Mouse (Mus musculus): Measurements from ENCODE around the gene Heyl.

DNA sequence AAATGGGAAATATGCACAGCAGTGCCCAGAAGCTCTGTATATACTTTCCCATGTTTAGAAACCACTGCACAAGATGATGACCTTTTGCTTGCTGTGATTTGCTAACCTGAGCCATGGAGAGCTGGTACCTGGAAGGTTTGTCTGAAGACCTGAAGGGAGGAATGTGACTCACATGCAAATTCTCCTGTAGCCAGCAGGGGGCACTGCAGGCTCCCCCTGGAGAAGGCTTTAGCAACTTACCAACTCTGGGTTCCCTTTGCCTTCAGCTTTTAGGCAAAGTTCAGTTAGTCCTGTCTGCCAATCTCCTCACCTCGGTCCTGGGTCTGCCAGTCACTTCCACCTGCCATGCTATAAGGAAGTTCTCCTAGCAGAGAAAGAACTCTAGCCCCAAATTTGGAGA lies 16.6 kb upstream of the Heyl start:
- TF ChIP-seq CTCF (IDR thresholded peaks at IDR 0.05; ENCODE audit: control insufficient read depth, insufficient read depth, insufficient read length) = no peak
- no peak for TF ChIP-seq MYOD1 (IDR thresholded peaks at IDR 0.05; ENCODE audit: control insufficient read depth, insufficient read length, low read depth)
- TF ChIP-seq MAX (IDR thresholded peaks at IDR 0.05) = no peak
